Mouse (Mus musculus): ENCODE results near the gene Slc27a4. TPM values are rescaled to one million over a fixed set of nuclear protein-coding genes. Genes with fewer than 3 reads are reported as not detected.
A peak's percentile ranks its signal among the peaks of the same experiment; 100 is the strongest.

Slc27a4 gene
- 9.7 and 30.6 TPM in 2 replicates for polyA plus RNA-seq (2011; ENCODE audit: insufficient read depth, insufficient read length, low replicate concordance, missing spikeins)

GRCm38 (mm10) chr2:29802075-29802826 is at the start of gene Slc27a4:
TSS of gene Slc27a4 (plus strand) at chr2:29802634.
- 3% methylated on average over 28 of the region's 28 CpGs for WGBS
- Histone ChIP-seq H3K4me1 (ENCODE audit: control insufficient read depth, insufficient read depth, low read length) (no peaks in the 10 kb centered on the region), H3K27ac (ENCODE audit: control insufficient read depth, insufficient read depth, low read depth, low read length, poor library complexity) (peak within 1 kb of the TSS; percentile 75), H3K4me3 (replicated peaks; ENCODE audit: control insufficient read depth, low read depth, low read length) (peak within 1 kb of the TSS; percentile 76)
- TF ChIP-seq POLR2A (IDR thresholded peaks at IDR 0.05; ENCODE audit: borderline replicate concordance, control insufficient read depth, low read depth, low read length) = peak; percentile 50; the same call in 1 of the 2 replicates
- 0 out of 2 replicates have a peak, but pooled peaks have one; percentile 1 for TF ChIP-seq CTCF (IDR thresholded peaks at IDR 0.05; ENCODE audit: control insufficient read depth, insufficient read depth, low read length)

GRCm38 (mm10) chr2:29755693-29756092 is 46.7 kb upstream of the Slc27a4 start:
- Histone ChIP-seq H3K27ac (ENCODE audit: control insufficient read depth, insufficient read depth, low read depth, low read length, poor library complexity) (no peak overlapping the region), H3K4me1 (ENCODE audit: control insufficient read depth, insufficient read depth, low read length) (no peaks in the 10 kb centered on the region), H3K4me3 (replicated peaks; ENCODE audit: control insufficient read depth, low read depth, low read length) (no peak overlapping the region)
- TF ChIP-seq POLR2A (IDR thresholded peaks at IDR 0.05; ENCODE audit: borderline replicate concordance, control insufficient read depth, low read depth, low read length) = no peak
- no peak for TF ChIP-seq CTCF (IDR thresholded peaks at IDR 0.05; ENCODE audit: control insufficient read depth, insufficient read depth, low read length)

- peak; percentile 99 for TF ChIP-seq CTCF (IDR thresholded peaks at IDR 0.05; ENCODE audit: control insufficient read depth, insufficient read depth, low read length)
- TF ChIP-seq POLR2A (IDR thresholded peaks at IDR 0.05; ENCODE audit: borderline replicate concordance, control insufficient read depth, low read depth, low read length) = no peak
- no peak overlapping the region for H3K27ac ChIP-seq (ENCODE audit: control insufficient read depth, insufficient read depth, low read depth, low read length, poor library complexity)
- WGBS = 3% methylated on average over 1 of the region's 1 CpGs
- no peaks in the 10 kb centered on the region for H3K4me1 ChIP-seq (ENCODE audit: control insufficient read depth, insufficient read depth, low read length)
- H3K4me3 ChIP-seq (replicated peaks; ENCODE audit: control insufficient read depth, low read depth, low read length) = no peak overlapping the region
Measured at GRCm38 (mm10) chr2:29764831-29765230, 37.6 kb upstream of the Slc27a4 start.

- no peak overlapping the region for H3K27ac ChIP-seq (ENCODE audit: control insufficient read depth, insufficient read depth, low read depth, low read length, poor library complexity)
- peaks cover 4% of the 10 kb centered on the region; the same call in 1 of the 2 replicates for H3K4me1 ChIP-seq (ENCODE audit: control insufficient read depth, insufficient read depth, low read length)
- WGBS = 69% methylated on average over 11 of the region's 11 CpGs
- H3K4me3 ChIP-seq (replicated peaks; ENCODE audit: control insufficient read depth, low read depth, low read length) = no peak overlapping the region
- TF ChIP-seq POLR2A (IDR thresholded peaks at IDR 0.05; ENCODE audit: borderline replicate concordance, control insufficient read depth, low read depth, low read length) (no peak), CTCF (IDR thresholded peaks at IDR 0.05; ENCODE audit: control insufficient read depth, insufficient read depth, low read length) (no peak)
Measured at GRCm38 (mm10) chr2:29767976-29768709, 34.3 kb upstream of the Slc27a4 start.

GRCm38 (mm10) chr2:29768901-29769300 is 33.5 kb upstream of the Slc27a4 start:
- 70% methylated on average over 9 of the region's 9 CpGs for WGBS
- H3K4me3 ChIP-seq (replicated peaks; ENCODE audit: control insufficient read depth, low read depth, low read length) = no peak overlapping the region
- H3K27ac ChIP-seq (ENCODE audit: control insufficient read depth, insufficient read depth, low read depth, low read length, poor library complexity) = no peak overlapping the region
- TF ChIP-seq CTCF (IDR thresholded peaks at IDR 0.05; ENCODE audit: control insufficient read depth, insufficient read depth, low read length) = no peak
- TF ChIP-seq POLR2A (IDR thresholded peaks at IDR 0.05; ENCODE audit: borderline replicate concordance, control insufficient read depth, low read depth, low read length) = no peak
- peaks cover 5% of the 10 kb centered on the region; the same call in 1 of the 2 replicates for H3K4me1 ChIP-seq (ENCODE audit: control insufficient read depth, insufficient read depth, low read length)

- H3K27ac ChIP-seq (ENCODE audit: control insufficient read depth, insufficient read depth, low read depth, low read length, poor library complexity) = no peak overlapping the region
- H3K4me1 ChIP-seq (ENCODE audit: control insufficient read depth, insufficient read depth, low read length) = peaks cover 7% of the 10 kb centered on the region; the same call in 1 of the 2 replicates
- TF ChIP-seq POLR2A (IDR thresholded peaks at IDR 0.05; ENCODE audit: borderline replicate concordance, control insufficient read depth, low read depth, low read length) (no peak), CTCF (IDR thresholded peaks at IDR 0.05; ENCODE audit: control insufficient read depth, insufficient read depth, low read length) (peak; percentile 39; the same call in 1 of the 2 replicates)
- H3K4me3 ChIP-seq (replicated peaks; ENCODE audit: control insufficient read depth, low read depth, low read length) = no peak overlapping the region
Measured at GRCm38 (mm10) chr2:29770162-29770561, 32.3 kb upstream of the Slc27a4 start.

- peak overlapping the region; percentile 96 for H3K27ac ChIP-seq (ENCODE audit: control insufficient read depth, insufficient read depth, low read depth, low read length, poor library complexity)
- peaks cover 7% of the 10 kb centered on the region; the same call in 1 of the 2 replicates for H3K4me1 ChIP-seq (ENCODE audit: control insufficient read depth, insufficient read depth, low read length)
- TF ChIP-seq CTCF (IDR thresholded peaks at IDR 0.05; ENCODE audit: control insufficient read depth, insufficient read depth, low read length) (no peak), POLR2A (IDR thresholded peaks at IDR 0.05; ENCODE audit: borderline replicate concordance, control insufficient read depth, low read depth, low read length) (no peak)
- no peak overlapping the region for H3K4me3 ChIP-seq (replicated peaks; ENCODE audit: control insufficient read depth, low read depth, low read length)
- WGBS = 36% methylated on average over 8 of the region's 8 CpGs
Measured at GRCm38 (mm10) chr2:29771611-29772461, 30.6 kb upstream of the Slc27a4 start.
